Mouse (Mus musculus): ENCODE measurements around the gene Mecom.

DNA sequence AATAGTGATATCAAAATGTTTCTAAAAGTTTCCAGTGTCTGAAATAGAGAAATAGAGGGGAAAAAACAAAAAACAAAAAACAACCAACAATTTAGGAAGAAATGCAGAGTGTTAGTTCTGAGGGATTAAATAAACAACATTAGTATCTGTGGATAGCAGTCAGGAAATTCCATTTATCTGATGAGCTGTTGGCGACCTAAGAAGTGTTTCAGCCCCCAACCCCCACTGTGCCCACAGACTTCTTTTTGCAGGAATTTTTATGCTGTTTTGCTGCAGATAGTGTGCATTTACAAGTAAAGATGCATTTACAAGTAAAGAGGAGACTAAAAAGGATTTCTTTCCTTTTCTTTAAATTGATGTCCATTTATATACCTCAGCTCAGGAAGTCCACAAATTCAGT lies 441.9 kb downstream of the Mecom start:
- TF ChIP-seq CTCF (conservative IDR thresholded peaks at IDR 0.05; ENCODE audit: low read length) = no peak
- no peak for TF ChIP-seq NANOG (IDR thresholded peaks at IDR 0.05; ENCODE audit: borderline replicate concordance, low read length)
- no peak for TF ChIP-seq POU5F1 (IDR thresholded peaks at IDR 0.05; ENCODE audit: borderline replicate concordance, low read length)

Data from E14TG2a.4 (cell line).